Mouse (Mus musculus) heart, adult 2 months (tissue): Measurements from ENCODE around the gene Ints4. TPM values are rescaled to one million over a fixed set of nuclear protein-coding genes. Genes with fewer than 3 reads are reported as not detected.

Experiments used
- DNase-seq, 2 experiments: peaks; one replicate each; pipeline ENCODE4 v3.0.0; 2021
- H3K27ac ChIP-seq: fragments of 200-600 bp; 2 replicates; pipeline ENCODE4 v1.8.1; 2022
- H3K27me3 ChIP-seq: fragments of 200-500 bp; 2 replicates; pipeline ENCODE4 v1.6.1; 2012; ENCODE audit warnings: mild to moderate bottlenecking, low read length, inconsistent platforms, mixed read lengths; ENCODE audit not compliant: control insufficient read depth, insufficient read depth
- H3K36me3 ChIP-seq: fragments of 200-500 bp; 2 replicates; pipeline ENCODE4 v1.6.1; 2012; ENCODE audit warnings: low read length, inconsistent platforms; ENCODE audit not compliant: control insufficient read depth, insufficient read depth
- H3K4me1 ChIP-seq: fragments of 200-500 bp; 2 replicates; pipeline ENCODE4 v1.6.1; 2011; ENCODE audit warnings: low read length; ENCODE audit not compliant: control insufficient read depth, insufficient read depth
- H3K4me3 ChIP-seq: fragments of 200-600 bp; 2 replicates; pipeline ENCODE4 v1.8.1; 2022
- H3K79me2 ChIP-seq: fragments of 200-500 bp; replicated peaks from 2 replicates; pipeline ENCODE4 v1.6.1; 2012; ENCODE audit warnings: mild to moderate bottlenecking, inconsistent platforms, low read length, moderate library complexity, mixed read lengths; ENCODE audit not compliant: control insufficient read depth, insufficient read depth
- H3K9ac ChIP-seq: fragments of 200-500 bp; 2 replicates; pipeline ENCODE4 v1.6.1; 2012; ENCODE audit warnings: low read depth, mild to moderate bottlenecking, control low read depth, inconsistent platforms, low read length, mixed read lengths
- CTCF ChIP-seq: fragments of 200-600 bp; IDR thresholded peaks from 2 replicates; pipeline ENCODE4 v1.8.1; 2022; ENCODE audit warnings: antibody characterized with exemption, mild to moderate bottlenecking, moderate library complexity
- EP300 ChIP-seq: fragments of 200-500 bp; IDR thresholded peaks from 2 replicates; pipeline ENCODE4 v1.6.1; 2011; ENCODE audit warnings: low read depth, low read length, control low read depth; ENCODE audit not compliant: insufficient read depth
- POLR2A ChIP-seq: fragments of 200-500 bp; IDR thresholded peaks from 2 replicates; pipeline ENCODE4 v1.6.1; 2011; ENCODE audit warnings: mild to moderate bottlenecking, low read depth, low read length, control low read depth; ENCODE audit not compliant: insufficient read depth
- WGBS: fragments of 180-500 bp; shearing (Covaris S2); methylation state at CpG from one replicate; pipeline ENCODE4 v1.1.7; 2018; 5-methylcytosine and 5-hydroxymethylcytosine counted together
- intact Hi-C: fragments of 180-260 bp; cut with DNase I; formaldehyde crosslinking; loops from one replicate; pipeline ENCODE4 v1.15.1; 2025
- polyA plus RNA-seq: library from polyadenylated mRNA; depleted of rRNA; stranded (reverse); fragments of >200 nt; gene quantifications from 2 replicates; pipeline ENCODE4 v1.2.3, GENCODE M21; 2012; rRNA removed
- total RNA-seq, 2 experiments: library from RNA; stranded (reverse); gene quantifications; 2 replicates each; pipeline ENCODE4 v1.2.3; 2021

The Ints4 gene
- total and polyA plus RNA-seq, 3 experiments: 55.8 to 65.3 (median 61.5) TPM

DNA sequence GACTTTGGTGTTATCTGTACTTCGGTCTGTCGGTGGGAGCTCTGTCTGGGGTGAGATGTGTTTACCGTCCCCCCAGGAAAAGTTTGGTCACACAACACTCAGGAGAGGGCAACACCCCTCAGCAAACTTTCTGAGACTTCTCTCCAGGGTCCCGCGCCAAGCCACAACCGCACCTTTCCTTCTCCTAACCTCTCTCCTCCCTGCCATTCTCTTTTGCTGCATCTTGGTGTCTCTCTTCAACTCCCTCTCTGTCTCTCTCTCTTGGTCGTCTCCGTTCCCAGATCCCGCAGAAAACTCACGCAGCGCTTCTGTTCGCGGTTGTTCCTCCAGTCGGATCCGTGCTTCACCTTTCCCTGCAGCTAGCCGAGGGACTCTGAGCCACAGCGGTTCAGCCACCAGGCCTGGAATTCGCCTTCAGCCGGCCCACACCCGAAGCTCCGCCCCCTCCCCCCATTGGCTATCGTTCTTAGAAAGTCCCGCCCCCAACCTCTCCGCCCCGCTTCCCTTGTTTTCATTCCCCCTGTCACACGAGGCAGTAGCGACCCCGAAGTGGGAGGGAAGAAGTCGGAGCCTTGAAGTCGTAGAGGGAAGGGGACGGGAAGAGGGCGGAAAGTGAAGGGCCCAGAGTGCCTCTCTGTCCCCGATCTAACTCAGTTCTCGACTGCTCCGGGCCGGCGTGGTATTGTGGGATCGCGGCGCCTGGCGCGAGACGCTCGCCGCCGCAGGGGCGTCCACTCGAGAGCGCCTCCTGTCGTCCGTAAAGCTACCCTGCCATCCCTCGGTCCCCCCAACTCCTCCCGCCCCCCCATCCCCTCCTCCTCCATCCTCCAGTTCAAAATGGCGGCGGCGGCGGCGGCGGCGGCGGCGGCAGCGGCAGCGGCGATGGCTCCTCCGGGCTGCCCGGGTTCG is 98.6 kb downstream of the Ints4 start, which contains the start of the genes Aamdc and Rsf1:
Gene Aamdc (minus strand): TSS at position 431 of the 909 bp plus-strand sequence.
Gene Rsf1 (plus strand): TSS at position 823 of the 909 bp plus-strand sequence.
- H3K4me1 ChIP-seq: peaks cover 4% of the 10 kb centered on the region; the same call in 1 of the 2 replicates
- H3K9ac ChIP-seq: peak within 1 kb of the TSS; percentile 96
- no peaks in the 10 kb centered on the region for H3K27me3 ChIP-seq
- DNase-seq: peak; percentile 92 to 96
- TF ChIP-seq CTCF (peak; percentile 92), EP300 (peak; percentile 79; the same call in 1 of the 2 replicates), POLR2A (peak; percentile 96)
- intact Hi-C loops: loop anchor here (1.0 to 10.0 kb wide), 4 partner anchors 98 to 1773 kb away; partner anchors contain the start of genes Ints4 and Serpinh1
- H3K36me3 ChIP-seq: no peaks in the 10 kb centered on the region
- H3K4me3 ChIP-seq: peak within 1 kb of the TSS; percentile 95
- H3K27ac ChIP-seq: peak within 1 kb of the TSS; percentile 85
- H3K79me2 ChIP-seq: 0 out of 2 replicates have a peak, but pooled peaks cover 3% of the 10 kb centered on the region
- under 1% methylated on average over 53 of the region's 68 CpGs for WGBS

GRCm38 (mm10) chr7:97579976-97580842 is 99.5 kb downstream of the Ints4 start:
- Histone ChIP-seq H3K79me2 (peaks cover 5% of the 10 kb centered on the region; the same call in 1 of the 2 replicates), H3K4me1 (peaks cover 4% of the 10 kb centered on the region; the same call in 1 of the 2 replicates), H3K36me3 (no peaks in the 10 kb centered on the region; the same call in 1 of the 2 replicates), H3K4me3 (peak overlapping the region; percentile 95), H3K9ac (peak overlapping the region; percentile 96), H3K27ac (peak overlapping the region; percentile 85), H3K27me3 (no peaks in the 10 kb centered on the region)
- TF ChIP-seq POLR2A (no peak), CTCF (peak; percentile 9; the same call in 1 of the 2 replicates)
- intact Hi-C loops: loop anchor here (1.0 to 10.0 kb wide), 6 partner anchors 55 to 1772 kb away; partner anchors contain the start of genes Ints4 and Serpinh1
- peak; percentile 68 to 70 for DNase-seq
- 1% methylated on average over 60 of the region's 65 CpGs for WGBS

DNA sequence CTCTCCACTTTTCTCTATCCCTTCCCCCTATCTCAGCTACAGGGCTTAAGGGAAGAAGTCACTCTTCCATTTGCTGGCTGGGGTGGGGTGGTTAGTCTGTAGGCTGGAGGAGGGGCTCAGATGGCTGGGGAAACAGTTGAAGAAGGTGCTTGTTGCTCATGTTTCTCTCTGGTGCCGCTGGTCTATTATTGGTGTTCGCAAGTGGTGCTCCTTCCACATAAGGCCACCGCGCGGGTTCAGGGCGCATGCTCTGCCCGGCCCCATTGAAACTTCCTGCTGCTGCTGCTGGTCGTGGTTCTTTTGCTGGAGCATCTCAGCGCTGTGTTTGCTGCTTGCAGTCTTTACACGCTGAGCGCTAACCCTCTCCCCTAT is 100.1 kb downstream of the Ints4 start:
- DNase-seq: peak; percentile 83 to 89
- Histone ChIP-seq H3K4me1 (peaks cover 4% of the 10 kb centered on the region; the same call in 1 of the 2 replicates), H3K27me3 (no peaks in the 10 kb centered on the region), H3K36me3 (no peaks in the 10 kb centered on the region; the same call in 1 of the 2 replicates), H3K27ac (peak overlapping the region; percentile 85), H3K9ac (peak overlapping the region; percentile 96), H3K79me2 (peaks cover 5% of the 10 kb centered on the region; the same call in 1 of the 2 replicates), H3K4me3 (peak overlapping the region; percentile 95)
- TF ChIP-seq POLR2A (peak; percentile 81), EP300 (peak; percentile 46; the same call in 1 of the 2 replicates), CTCF (peak; percentile 53)
- intact Hi-C loops: loop anchor here (1.0 to 10.0 kb wide), 2 partner anchors 54 to 157 kb away; no protein-coding TSS in a partner anchor
- under 1% methylated on average over 11 of the region's 11 CpGs for WGBS

- H3K4me1 ChIP-seq: peaks cover 5% of the 10 kb centered on the region
- H3K27ac ChIP-seq: no peak overlapping the region
- no peak overlapping the region for H3K9ac ChIP-seq
- DNase-seq: no peak
- peaks cover 18% of the 10 kb centered on the region for H3K79me2 ChIP-seq
- H3K4me3 ChIP-seq: no peak overlapping the region
- H3K36me3 ChIP-seq: no peaks in the 10 kb centered on the region; the same call in none of the 2 replicates
- no peaks in the 10 kb centered on the region for H3K27me3 ChIP-seq
- intact Hi-C loops: loop anchor here (10.0 kb wide), 1 partner anchor 46 kb away; no protein-coding TSS in a partner anchor
- TF ChIP-seq EP300 (no peak), CTCF (no peak), POLR2A (no peak)
- WGBS: 83% methylated on average over 5 of the region's 5 CpGs
Measured at GRCm38 (mm10) chr7:97588506-97588905, 107.8 kb downstream of the Ints4 start.

- intact Hi-C loops: no loop called here
- H3K27me3 ChIP-seq: no peaks in the 10 kb centered on the region
- no peak for TF ChIP-seq CTCF
- TF ChIP-seq POLR2A: no peak
- no peak for TF ChIP-seq EP300
- no peaks in the 10 kb centered on the region; the same call in 1 of the 2 replicates for H3K36me3 ChIP-seq
- H3K79me2 ChIP-seq: peaks cover 17% of the 10 kb centered on the region
- H3K4me3 ChIP-seq: no peak overlapping the region
- H3K9ac ChIP-seq: no peak overlapping the region
- WGBS: 46% methylated on average over 3 of the region's 3 CpGs
- no peak overlapping the region for H3K27ac ChIP-seq
- no peak for DNase-seq
- peaks cover 6% of the 10 kb centered on the region for H3K4me1 ChIP-seq
Measured at GRCm38 (mm10) chr7:97590488-97590887, 109.7 kb downstream of the Ints4 start.

Other genes with a start within 250 kb of the Ints4 start
- 1 to 10 TPM in 1 of 2 experiments, under 1 TPM in 1; 0.84 to 1.0 TPM for gene Usp35, start 148.9 kb upstream of the Ints4 start, total RNA-seq
- 2.5 and 2.8 TPM in 2 replicates for gene Usp35, start 148.9 kb upstream of the Ints4 start, polyA plus RNA-seq
- 1 to 10 TPM; 3.7 to 4.1 TPM for gene Kctd21, start 148.6 kb upstream of the Ints4 start, total RNA-seq
- 3.6 and 6.3 TPM in 2 replicates for gene Kctd21, start 148.6 kb upstream of the Ints4 start, polyA plus RNA-seq
- gene Alg8, start 109.3 kb upstream of the Ints4 start, total RNA-seq: 1 to 10 TPM; 4.3 to 5.2 TPM
- 7.3 and 9.9 TPM in 2 replicates for gene Alg8, start 109.3 kb upstream of the Ints4 start, polyA plus RNA-seq
- 100 to 1,000 TPM; 483 to 533 TPM for gene Ndufc2, start 81.0 kb upstream of the Ints4 start, total RNA-seq
- gene Ndufc2, start 81.0 kb upstream of the Ints4 start, polyA plus RNA-seq: 305 and 346 TPM in 2 replicates
- gene Thrsp, start 63.2 kb upstream of the Ints4 start, total RNA-seq: 10 to 100 TPM; 68.6 to 77.2 TPM
- gene Thrsp, start 63.2 kb upstream of the Ints4 start, polyA plus RNA-seq: 118 and 171 TPM in 2 replicates
- gene Kctd14, start 29.6 kb upstream of the Ints4 start, total RNA-seq: under 1 TPM; 0.13 to 0.39 TPM
- gene Kctd14, start 29.6 kb upstream of the Ints4 start, polyA plus RNA-seq: 0.23 and 0.61 TPM in 2 replicates
- gene Aamdc, start 98.5 kb downstream of the Ints4 start, total RNA-seq: 10 to 100 TPM; 61.0 to 67.7 TPM
- gene Aamdc, start 98.5 kb downstream of the Ints4 start, polyA plus RNA-seq: 62.6 and 77.1 TPM in 2 replicates
- 10 to 100 TPM; 14.6 to 15.7 TPM for gene Rsf1, start 98.9 kb downstream of the Ints4 start, total RNA-seq
- gene Rsf1, start 98.9 kb downstream of the Ints4 start, polyA plus RNA-seq: 1.5 and 3.0 TPM in 2 replicates
- gene Clns1a, start 215.7 kb downstream of the Ints4 start, total RNA-seq: 10 to 100 TPM; 25.9 to 29.8 TPM
- gene Clns1a, start 215.7 kb downstream of the Ints4 start, polyA plus RNA-seq: 18.9 and 35.9 TPM in 2 replicates